Mouse (Mus musculus) lung, embryonic 15.5 days (tissue): ENCODE data around the gene Ank2. TPM values are rescaled to one million over a fixed set of nuclear protein-coding genes. Genes with fewer than 3 reads are reported as not detected.
"Not testable (repeated sequence)": the region's sequence is repeated elsewhere in the genome, so short reads cannot be mapped to it uniquely, and the experiment has no call there.

Experiments
- ATAC-seq: fragments of 200-750 bp; cut with Nextera tagmentation; 2 replicates; pipeline ENCODE4 v1.8.0; 2017; ENCODE audit warnings: moderate number of reproducible peaks, borderline replicate concordance; ENCODE audit not compliant: low FRiP score, low TSS enrichment; ENCODE audit errors: extremely low read depth
- H3K27ac ChIP-seq: fragments of 300-500 bp; sonication (generic); 2 replicates; pipeline ENCODE4 v1.5.1; 2015; ENCODE audit warnings: moderate library complexity, mild to moderate bottlenecking, inconsistent platforms
- H3K27me3 ChIP-seq: fragments of 300-500 bp; sonication (generic); 2 replicates; pipeline ENCODE4 v1.6.1; 2015; ENCODE audit warnings: inconsistent platforms
- H3K36me3 ChIP-seq: fragments of 300-500 bp; sonication (generic); 2 replicates; pipeline ENCODE4 v1.6.1; 2015; ENCODE audit warnings: inconsistent platforms
- H3K4me1 ChIP-seq: fragments of 300-500 bp; sonication (generic); 2 replicates; pipeline ENCODE4 v1.6.1; 2015; ENCODE audit warnings: inconsistent platforms
- H3K4me2 ChIP-seq: fragments of 300-500 bp; sonication (generic); 2 replicates; pipeline ENCODE4 v1.6.1; 2015; ENCODE audit warnings: inconsistent platforms, mild to moderate bottlenecking, moderate library complexity
- H3K4me3 ChIP-seq: fragments of 300-500 bp; sonication (generic); 2 replicates; pipeline ENCODE4 v1.5.1; 2015; ENCODE audit warnings: mild to moderate bottlenecking, inconsistent platforms
- H3K9ac ChIP-seq: fragments of 300-500 bp; sonication (generic); 2 replicates; pipeline ENCODE4 v1.6.1; 2015; ENCODE audit warnings: inconsistent platforms
- H3K9me3 ChIP-seq: fragments of 300-500 bp; sonication (generic); 2 replicates; pipeline ENCODE4 v1.6.1; 2016; ENCODE audit warnings: inconsistent platforms
- WGBS: fragments of 180-500 bp; shearing (Covaris S2); methylation state at CpG from one replicate; pipeline ENCODE4 v1.1.7; 2015; 5-methylcytosine and 5-hydroxymethylcytosine counted together
- polyA plus RNA-seq: library from polyadenylated mRNA; unstranded; fragments of >200 nt; fragmentation: Nextera tagmentation; extraction: Ambion mirVana; gene quantifications from 2 replicates; pipeline ENCODE4 v1.2.1, GENCODE M21; 2015

The Ank2 gene
- polyA plus RNA-seq, 1 experiment from 2014 or later, result 13.4 TPM

DNA sequence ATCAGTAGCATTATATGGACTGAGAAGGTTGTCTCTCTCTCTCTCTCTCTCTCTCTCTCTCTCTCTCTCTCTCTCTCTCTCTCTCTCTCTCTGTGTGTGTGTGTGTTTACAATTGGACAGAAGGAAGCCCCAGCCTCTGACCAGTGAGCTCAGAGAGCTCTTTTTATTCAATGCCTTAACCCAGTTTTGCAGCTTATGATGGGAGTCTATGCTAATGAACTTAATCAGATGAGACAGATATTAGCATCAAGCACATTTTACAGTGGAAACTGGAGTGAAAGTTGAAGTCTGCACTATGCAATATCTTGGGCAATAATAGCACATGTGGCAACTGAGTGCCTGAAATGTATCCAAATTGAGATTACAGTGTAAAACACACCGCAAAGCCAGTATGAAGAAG lies 16.1 kb upstream of the Ank2 start:
- no peak overlapping the region for H3K4me2 ChIP-seq
- H3K9ac ChIP-seq, result no peak overlapping the region
- H3K9me3 ChIP-seq, result no peaks in the 10 kb centered on the region
- no peak for ATAC-seq
- H3K4me3 ChIP-seq, result no peak overlapping the region
- WGBS, result 91% methylated on average over 1 of the region's 1 CpGs
- no peaks in the 10 kb centered on the region; the same call in 1 of the 2 replicates for H3K27me3 ChIP-seq
- no peaks in the 10 kb centered on the region for H3K36me3 ChIP-seq
- no peaks in the 10 kb centered on the region for H3K4me1 ChIP-seq
- no peak overlapping the region for H3K27ac ChIP-seq

DNA sequence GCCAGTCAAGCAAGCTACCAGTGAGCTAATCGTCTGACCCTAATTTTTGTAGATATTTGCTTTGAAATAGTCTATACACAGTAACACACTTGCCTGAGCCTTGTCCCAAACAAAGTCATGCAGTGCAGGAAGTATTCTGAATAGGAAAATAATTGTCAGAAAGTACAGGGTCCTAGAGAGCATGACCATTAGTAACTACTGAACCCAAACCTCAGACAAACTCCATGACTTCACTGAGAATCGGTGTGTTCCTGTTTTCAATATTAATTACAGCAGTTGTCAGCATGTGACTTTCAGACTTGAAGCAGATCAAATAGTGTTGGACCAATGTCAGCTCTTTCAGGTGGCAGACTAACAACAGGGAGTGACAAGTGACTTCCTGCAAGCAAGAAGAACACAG lies 14.5 kb upstream of the Ank2 start:
- no peaks in the 10 kb centered on the region; the same call in 1 of the 2 replicates for H3K27me3 ChIP-seq
- no peak overlapping the region for H3K9ac ChIP-seq
- H3K9me3 ChIP-seq, result no peaks in the 10 kb centered on the region
- no peaks in the 10 kb centered on the region for H3K4me1 ChIP-seq
- 74% methylated on average over 2 of the region's 2 CpGs for WGBS
- no peak overlapping the region for H3K27ac ChIP-seq
- H3K4me3 ChIP-seq, result no peak overlapping the region
- no peaks in the 10 kb centered on the region for H3K36me3 ChIP-seq
- ATAC-seq, result no peak
- no peak overlapping the region for H3K4me2 ChIP-seq

DNA sequence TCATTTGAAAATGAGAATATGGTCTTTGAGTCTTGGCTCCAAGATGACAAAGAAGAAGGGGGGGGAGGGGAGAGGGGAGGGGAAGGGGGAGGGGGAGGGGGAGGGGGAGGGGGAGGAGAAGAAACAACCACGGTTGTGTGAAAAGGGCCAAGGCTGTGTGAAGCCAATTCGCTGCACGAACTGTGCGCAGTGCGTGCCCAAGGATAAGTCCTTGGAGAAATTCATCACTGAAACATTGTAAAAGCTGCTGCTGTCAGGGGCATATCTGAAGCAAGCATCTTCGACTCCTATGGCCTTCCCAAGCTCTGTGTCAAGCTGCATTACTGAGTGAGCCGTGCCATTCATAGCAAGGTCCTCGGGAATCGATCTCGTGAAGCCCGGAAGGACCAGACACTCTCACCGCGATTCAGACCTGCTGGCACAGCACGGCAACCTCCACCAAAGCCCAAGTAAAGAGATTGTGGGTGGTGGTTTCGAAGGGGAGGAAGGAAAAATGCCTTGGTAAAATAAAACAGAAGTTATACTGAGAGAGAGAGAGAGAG lies 13.7 kb upstream of the Ank2 start:
- 73% methylated on average over 15 of the region's 15 CpGs for WGBS
- ATAC-seq, result no peak
- H3K9me3 ChIP-seq, result no peaks in the 10 kb centered on the region
- no peaks in the 10 kb centered on the region; the same call in 1 of the 2 replicates for H3K27me3 ChIP-seq
- H3K4me2 ChIP-seq, result no peak overlapping the region
- H3K36me3 ChIP-seq, result no peaks in the 10 kb centered on the region
- no peak overlapping the region for H3K9ac ChIP-seq
- H3K4me3 ChIP-seq, result no peak overlapping the region
- H3K27ac ChIP-seq, result no peak overlapping the region
- no peaks in the 10 kb centered on the region for H3K4me1 ChIP-seq

DNA sequence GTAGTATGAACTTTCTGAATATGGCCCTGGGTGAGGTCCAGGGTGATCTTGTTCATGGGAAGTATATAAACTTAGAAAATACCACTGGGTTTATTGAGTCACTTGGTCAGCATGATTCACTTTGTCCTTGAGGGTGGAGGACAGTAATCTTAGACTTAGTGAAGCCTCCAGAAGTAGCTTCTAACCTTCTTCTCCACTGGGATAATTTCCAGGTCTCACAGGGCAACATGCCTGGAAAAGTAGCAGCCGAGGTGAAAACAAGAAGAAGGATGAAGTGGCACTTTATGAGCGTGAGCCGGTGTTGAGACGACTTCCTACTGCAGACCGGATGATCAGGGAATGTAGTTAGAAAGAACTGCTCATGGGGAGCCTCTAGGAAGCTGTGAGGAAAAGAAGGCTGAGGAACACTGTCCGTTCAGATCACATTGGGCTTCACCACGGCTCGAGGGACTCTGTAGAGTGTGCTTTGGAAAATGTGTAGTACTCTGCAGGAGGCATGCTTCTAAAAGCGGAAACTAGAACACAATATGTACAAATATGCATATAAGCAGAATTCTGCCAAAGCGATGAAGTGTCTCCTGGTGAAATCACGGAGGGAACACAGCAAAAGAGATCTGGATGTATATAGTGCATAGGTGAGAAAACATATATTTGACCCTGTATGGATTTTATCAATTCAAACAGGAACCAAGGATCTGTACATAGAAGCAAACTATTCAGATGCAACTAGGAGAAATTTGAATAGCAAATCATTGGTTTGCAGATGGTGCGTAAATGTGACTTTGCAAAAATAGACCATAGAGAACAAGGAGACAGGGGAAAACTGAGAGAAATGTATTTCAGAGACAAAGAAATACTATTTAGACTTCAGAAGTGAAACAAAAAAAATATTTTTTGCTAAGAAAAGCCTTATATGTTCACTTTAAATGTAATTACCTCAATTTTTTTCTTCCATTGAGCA lies 12.9 kb upstream of the Ank2 start:
- Histone ChIP-seq H3K9ac (no peak overlapping the region), H3K36me3 (no peaks in the 10 kb centered on the region), H3K27ac (no peak overlapping the region), H3K4me1 (no peaks in the 10 kb centered on the region), H3K4me2 (no peak overlapping the region), H3K27me3 (no peaks in the 10 kb centered on the region; the same call in 1 of the 2 replicates), H3K4me3 (no peak overlapping the region), H3K9me3 (no peaks in the 10 kb centered on the region)
- WGBS, result 60% methylated on average over 12 of the region's 12 CpGs
- ATAC-seq, result no peak

- H3K9me3 ChIP-seq, result no peaks in the 10 kb centered on the region
- no peaks in the 10 kb centered on the region for H3K4me1 ChIP-seq
- H3K4me2 ChIP-seq, result no peak overlapping the region
- no peaks in the 10 kb centered on the region for H3K36me3 ChIP-seq
- ATAC-seq, result no peak
- WGBS, result 53% methylated on average over 15 of the region's 15 CpGs
- H3K4me3 ChIP-seq, result no peak overlapping the region
- H3K27me3 ChIP-seq, result no peaks in the 10 kb centered on the region; the same call in 1 of the 2 replicates
- no peak overlapping the region for H3K9ac ChIP-seq
- H3K27ac ChIP-seq, result no peak overlapping the region
Observed at GRCm38 (mm10) chr3:127507878-127508783, 9.0 kb upstream of the Ank2 start.

DNA sequence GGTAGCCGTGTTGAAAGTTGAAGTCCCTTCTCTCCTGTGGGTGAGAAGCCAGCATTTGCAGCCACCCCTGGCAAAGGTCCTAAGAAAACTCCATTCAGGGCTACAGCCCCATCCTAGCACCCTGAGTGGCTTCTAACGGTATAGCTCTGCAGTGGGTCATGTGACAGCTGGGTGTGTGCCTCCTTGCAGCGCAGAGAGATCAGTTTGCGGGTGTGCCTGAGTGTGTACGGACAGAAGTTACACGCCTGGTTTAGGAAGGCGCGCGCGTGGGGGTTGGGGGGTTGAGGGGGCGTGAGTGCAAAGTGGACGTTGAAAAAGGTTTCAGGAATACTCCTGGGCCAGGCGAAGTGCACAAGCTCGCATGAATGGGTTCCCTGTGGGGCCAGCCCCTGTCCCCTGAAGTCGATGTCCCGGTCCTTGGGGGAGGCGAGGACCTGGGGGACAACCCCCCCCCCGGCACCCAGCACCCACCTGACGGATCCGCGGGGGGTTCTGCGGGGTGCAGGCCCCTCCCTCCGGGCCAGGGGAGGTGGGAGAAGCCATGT lies 881 bp downstream of the Ank2 start:
- Histone ChIP-seq H3K36me3 (no peaks in the 10 kb centered on the region), H3K27ac (no peak overlapping the region), H3K4me1 (peaks cover 13% of the 10 kb centered on the region), H3K9me3 (no peaks in the 10 kb centered on the region), H3K4me3 (peak overlapping the region; percentile 55), H3K9ac (peak overlapping the region; percentile 47; the same call in 1 of the 2 replicates), H3K4me2 (peak overlapping the region; percentile 100), H3K27me3 (peaks cover 31% of the 10 kb centered on the region)
- peak; percentile 37; the same call in 1 of the 2 replicates for ATAC-seq
- 2% methylated on average over 21 of the region's 23 CpGs for WGBS

DNA sequence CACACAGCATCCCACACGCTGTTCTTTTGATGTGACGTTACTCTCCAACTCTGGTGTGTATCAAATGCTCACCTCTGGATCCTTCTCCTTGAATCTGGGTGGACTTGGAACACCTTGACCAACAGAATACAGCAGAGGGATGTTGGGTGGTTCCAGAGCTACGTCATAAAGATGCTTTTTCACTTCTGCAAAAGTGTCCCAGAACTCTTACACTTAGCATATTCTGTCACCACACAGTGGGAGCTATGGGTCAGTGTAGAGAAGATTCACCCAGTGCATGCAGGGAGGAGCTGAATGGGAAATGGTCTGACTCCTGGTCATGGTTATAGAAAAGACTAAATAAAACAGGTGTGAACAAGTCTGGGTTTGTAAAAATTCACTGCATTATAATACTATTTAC lies 6.5 kb downstream of the Ank2 start:
- no peaks in the 10 kb centered on the region for H3K4me1 ChIP-seq
- peaks cover 3% of the 10 kb centered on the region for H3K27me3 ChIP-seq
- H3K36me3 ChIP-seq, result no peaks in the 10 kb centered on the region
- H3K9me3 ChIP-seq, result no peaks in the 10 kb centered on the region
- no peak overlapping the region for H3K4me2 ChIP-seq
- no peak overlapping the region for H3K4me3 ChIP-seq
- H3K27ac ChIP-seq, result no peak overlapping the region
- 81% methylated on average over 3 of the region's 3 CpGs for WGBS
- ATAC-seq, result no peak
- no peak overlapping the region for H3K9ac ChIP-seq

DNA sequence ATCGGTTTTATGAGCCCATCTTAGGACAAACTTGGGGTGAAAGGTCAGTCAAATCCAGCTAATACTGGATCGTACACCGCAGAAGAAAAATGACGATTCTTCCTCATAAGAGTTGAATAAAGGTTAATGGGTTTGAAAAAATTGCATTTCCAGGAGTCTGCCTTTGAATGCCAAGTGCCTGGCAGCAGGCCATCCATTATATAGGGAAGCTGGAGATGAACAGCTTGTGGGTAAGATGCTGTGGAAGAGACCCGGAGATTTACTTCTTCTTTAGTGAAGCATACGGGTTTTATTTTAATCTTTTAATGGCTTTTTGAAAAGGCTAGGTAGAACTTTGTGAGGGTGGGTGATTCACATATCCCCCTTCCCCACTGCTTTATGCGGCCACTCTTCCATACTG lies 11.8 kb downstream of the Ank2 start:
- no peak overlapping the region for H3K27ac ChIP-seq
- H3K27me3 ChIP-seq, result no peaks in the 10 kb centered on the region
- whole genome bisulfite sequencing, result 74% methylated on average over 7 of the region's 7 CpGs
- no peaks in the 10 kb centered on the region for H3K36me3 ChIP-seq
- ATAC-seq, result no peak
- H3K9me3 ChIP-seq, result no peaks in the 10 kb centered on the region
- no peak overlapping the region for H3K9ac ChIP-seq
- no peaks in the 10 kb centered on the region for H3K4me1 ChIP-seq
- no peak overlapping the region for H3K4me2 ChIP-seq
- no peak overlapping the region for H3K4me3 ChIP-seq

DNA sequence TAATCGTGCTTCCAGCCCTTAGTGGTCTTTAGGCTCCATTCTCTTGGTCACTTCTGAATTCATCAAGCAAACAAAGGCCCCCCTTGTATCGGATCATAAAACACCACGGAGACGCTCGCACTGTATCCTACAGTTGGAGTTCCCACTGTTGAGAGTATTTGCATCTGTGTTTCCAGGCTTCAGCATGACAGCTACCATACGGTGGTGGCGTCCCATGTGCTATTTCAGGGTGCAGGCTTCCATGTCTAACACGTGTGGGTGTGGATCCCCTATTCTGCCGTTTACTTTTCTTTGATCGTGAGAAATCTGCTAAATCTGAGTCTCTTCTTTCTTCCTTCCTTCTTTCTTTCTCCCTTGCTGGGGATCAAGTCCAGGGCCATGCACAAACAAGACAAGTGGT lies 14.0 kb downstream of the Ank2 start:
- no peak overlapping the region for H3K9ac ChIP-seq
- no peak overlapping the region for H3K4me2 ChIP-seq
- H3K4me1 ChIP-seq, result no peaks in the 10 kb centered on the region
- H3K4me3 ChIP-seq, result no peak overlapping the region
- 76% methylated on average over 10 of the region's 10 CpGs for WGBS
- H3K36me3 ChIP-seq, result no peaks in the 10 kb centered on the region
- H3K27ac ChIP-seq, result no peak overlapping the region
- ATAC-seq, result no peak
- no peaks in the 10 kb centered on the region for H3K9me3 ChIP-seq
- no peaks in the 10 kb centered on the region for H3K27me3 ChIP-seq

GRCm38 (mm10) chr3:127481658-127482057 lies 17.5 kb downstream of the Ank2 start:
- Histone ChIP-seq H3K9me3 (no peaks in the 10 kb centered on the region), H3K4me1 (no peaks in the 10 kb centered on the region), H3K36me3 (no peaks in the 10 kb centered on the region), H3K27me3 (no peaks in the 10 kb centered on the region), H3K9ac (no peak overlapping the region), H3K4me2 (no peak overlapping the region), H3K4me3 (no peak overlapping the region), H3K27ac (no peak overlapping the region)
- ATAC-seq, result no peak
- whole genome bisulfite sequencing, result 44% methylated on average over 6 of the region's 6 CpGs

DNA sequence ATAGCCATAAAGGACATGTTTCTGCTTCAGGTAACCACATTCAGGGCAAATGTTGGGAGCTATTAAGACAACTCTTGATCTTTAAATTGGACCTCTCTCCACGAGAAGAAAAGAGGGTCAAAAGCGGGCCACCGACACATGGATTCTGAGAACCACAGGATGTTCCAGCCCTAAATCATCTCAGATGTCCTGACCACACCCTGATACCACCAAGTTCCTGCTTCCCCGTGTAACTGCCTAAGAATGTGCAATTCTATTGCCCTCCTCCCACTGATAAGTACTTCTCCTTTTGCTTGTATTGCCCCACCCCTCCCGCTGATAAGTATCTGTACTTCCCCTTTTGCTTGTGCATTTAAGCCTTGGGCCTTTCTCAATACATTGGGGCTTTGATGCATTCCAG lies 18.8 kb downstream of the Ank2 start:
- not testable (repeated sequence) for H3K27me3 ChIP-seq, H3K4me1 ChIP-seq, H3K27ac ChIP-seq, H3K36me3 ChIP-seq, H3K4me3 ChIP-seq, ATAC-seq, H3K4me2 ChIP-seq, H3K9ac ChIP-seq, H3K9me3 ChIP-seq
- WGBS, result 58% methylated on average over 5 of the region's 5 CpGs
